Mouse (Mus musculus) heart, adult 2 months (tissue): Measurements from ENCODE around the gene Gm3173. TPM values are rescaled to one million over a fixed set of nuclear protein-coding genes. Genes with fewer than 3 reads are reported as not detected.
A peak's percentile ranks its signal among the peaks of the same experiment; 100 is the strongest.
"Not testable (repeated sequence)": the region's sequence is repeated elsewhere in the genome, so short reads cannot be mapped to it uniquely, and the experiment has no call there.

Experiments
- DNase-seq, 2 experiments: peaks; one replicate each; pipeline ENCODE4 v3.0.0; 2021
- H3K27ac ChIP-seq: fragments of 200-600 bp; 2 replicates; pipeline ENCODE4 v1.8.1; 2022
- H3K27me3 ChIP-seq: fragments of 200-500 bp; 2 replicates; pipeline ENCODE4 v1.6.1; 2012; ENCODE audit warnings: mild to moderate bottlenecking, low read length, inconsistent platforms, mixed read lengths; ENCODE audit not compliant: control insufficient read depth, insufficient read depth
- H3K36me3 ChIP-seq: fragments of 200-500 bp; 2 replicates; pipeline ENCODE4 v1.6.1; 2012; ENCODE audit warnings: low read length, inconsistent platforms; ENCODE audit not compliant: control insufficient read depth, insufficient read depth
- H3K4me1 ChIP-seq: fragments of 200-500 bp; 2 replicates; pipeline ENCODE4 v1.6.1; 2011; ENCODE audit warnings: low read length; ENCODE audit not compliant: control insufficient read depth, insufficient read depth
- H3K4me3 ChIP-seq: fragments of 200-600 bp; 2 replicates; pipeline ENCODE4 v1.8.1; 2022
- H3K79me2 ChIP-seq: fragments of 200-500 bp; replicated peaks from 2 replicates; pipeline ENCODE4 v1.6.1; 2012; ENCODE audit warnings: mild to moderate bottlenecking, inconsistent platforms, low read length, moderate library complexity, mixed read lengths; ENCODE audit not compliant: control insufficient read depth, insufficient read depth
- H3K9ac ChIP-seq: fragments of 200-500 bp; 2 replicates; pipeline ENCODE4 v1.6.1; 2012; ENCODE audit warnings: low read depth, mild to moderate bottlenecking, control low read depth, inconsistent platforms, low read length, mixed read lengths
- WGBS: fragments of 180-500 bp; shearing (Covaris S2); methylation state at CpG from one replicate; pipeline ENCODE4 v1.1.7; 2018; 5-methylcytosine and 5-hydroxymethylcytosine counted together
- intact Hi-C: fragments of 180-260 bp; cut with DNase I; formaldehyde crosslinking; loops from one replicate; pipeline ENCODE4 v1.15.1; 2025
- polyA plus RNA-seq: library from polyadenylated mRNA; depleted of rRNA; stranded (reverse); fragments of >200 nt; gene quantifications from 2 replicates; pipeline ENCODE4 v1.2.3, GENCODE M21; 2012; rRNA removed
- total RNA-seq, 2 experiments: library from RNA; stranded (reverse); gene quantifications; 2 replicates each; pipeline ENCODE4 v1.2.3; 2021

Gene Gm3173
- total and polyA plus RNA-seq, 3 experiments = 1.2 TPM; not detected in 2

DNA sequence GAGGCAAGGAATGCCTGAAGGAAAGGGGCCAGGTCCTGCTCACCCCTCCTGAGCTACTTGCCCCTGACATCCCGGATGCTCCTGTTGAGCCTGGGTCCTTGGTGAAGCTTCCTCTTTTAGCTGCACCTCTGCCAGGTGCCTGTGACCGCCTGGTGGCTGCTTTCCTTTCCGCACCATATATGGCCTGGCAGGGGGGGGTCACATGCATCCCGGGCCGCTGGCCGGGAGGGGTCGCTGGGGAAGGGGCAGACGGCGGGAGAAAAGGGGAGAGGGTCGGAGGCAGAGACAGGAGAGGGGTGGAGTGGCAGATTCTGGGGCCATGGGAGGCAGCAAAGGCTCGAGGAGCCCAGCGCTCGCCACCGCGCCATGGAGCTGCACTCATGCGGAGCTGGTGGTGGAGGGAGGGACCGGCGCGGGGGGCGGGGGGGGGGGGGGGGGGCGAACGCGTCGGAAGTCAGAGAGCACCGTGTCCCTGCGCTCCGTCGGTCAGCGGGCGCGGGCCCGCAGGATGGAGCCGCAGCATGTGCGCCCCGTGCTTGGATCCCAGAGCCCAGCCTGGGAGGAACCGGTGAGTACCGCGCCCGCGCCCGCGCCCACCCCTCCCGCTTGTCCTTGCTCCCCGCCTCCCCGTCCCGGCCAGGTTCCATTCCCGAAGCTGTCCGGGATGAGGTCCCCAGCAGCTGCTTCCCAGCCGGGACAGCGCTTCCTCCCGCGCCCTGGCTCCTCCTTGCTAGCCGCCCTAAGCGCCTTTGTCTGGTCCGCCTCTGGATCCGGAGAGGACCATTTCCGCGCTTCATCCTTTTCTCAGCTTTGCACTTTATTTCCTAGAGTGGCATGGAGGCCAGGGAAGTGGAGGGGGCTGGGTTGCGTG is 15.6 kb upstream of the Gm3173 start, which contains the start of gene Gm3164:
TSS of gene Gm3164 (plus strand) at position 484 of the 871 bp plus-strand sequence.
- H3K79me2 ChIP-seq, H3K36me3 ChIP-seq, H3K27me3 ChIP-seq, intact Hi-C loops, H3K9ac ChIP-seq, H3K4me1 ChIP-seq: not testable (repeated sequence)
- peak; percentile 68 to 71 for DNase-seq
- H3K27ac ChIP-seq = peak within 1 kb of the TSS; percentile 45
- 2% methylated on average over 28 of the region's 59 CpGs for WGBS
- 0 out of 2 replicates have a peak within 1 kb of the TSS, but pooled peaks have one; percentile 30 for H3K4me3 ChIP-seq

DNA sequence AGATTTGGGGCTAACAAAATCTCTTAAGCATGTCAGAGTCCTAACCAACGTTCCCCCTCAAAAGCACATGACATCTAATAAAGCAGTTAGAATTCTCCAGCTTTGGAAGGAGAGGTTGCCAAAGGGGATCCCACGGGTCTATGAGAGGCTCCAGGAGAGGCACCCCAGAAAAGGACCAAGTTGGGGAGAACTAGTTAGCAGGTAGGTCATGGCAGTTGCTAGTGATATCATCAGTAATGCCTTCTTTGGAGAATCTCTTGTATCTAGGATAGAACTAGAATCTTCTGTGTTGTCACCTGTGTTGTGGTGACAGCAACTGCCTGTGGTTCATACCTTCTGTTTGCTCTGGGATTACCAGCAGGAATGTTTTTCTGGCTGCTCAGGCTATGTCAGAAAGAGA is 50.7 kb downstream of the Gm3173 start, which contains the start of gene Gm3182:
TSS of gene Gm3182 (plus strand) at position 301 of the 400 bp plus-strand sequence.
- H3K27ac ChIP-seq, H3K4me3 ChIP-seq, intact Hi-C loops, H3K4me1 ChIP-seq, H3K79me2 ChIP-seq, H3K36me3 ChIP-seq, DNase-seq, H3K27me3 ChIP-seq, H3K9ac ChIP-seq: not testable (repeated sequence)
- 62% methylated on average over 1 of the region's 2 CpGs for WGBS

DNA sequence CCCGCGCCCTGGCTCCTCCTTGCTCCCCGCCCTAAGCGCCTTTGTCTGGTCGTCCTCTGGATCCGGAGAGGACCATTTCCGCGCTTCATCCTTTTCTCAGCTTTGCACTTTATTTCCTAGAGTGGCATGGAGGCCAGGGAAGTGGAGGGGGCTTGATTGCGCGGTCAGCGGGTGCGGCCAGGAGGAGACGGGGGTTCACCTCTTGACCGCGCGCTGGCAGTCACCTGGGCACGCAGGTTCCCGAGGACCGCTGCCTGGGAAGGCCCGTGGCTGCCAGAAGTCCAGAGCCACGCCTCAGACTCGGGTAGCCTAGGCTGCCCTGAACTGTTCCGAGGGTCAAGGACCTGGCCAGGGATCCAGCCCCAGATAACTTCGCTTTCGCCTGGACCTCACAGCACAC is 68.6 kb downstream of the Gm3173 start:
- H3K27me3 ChIP-seq, H3K36me3 ChIP-seq, DNase-seq, H3K4me1 ChIP-seq, intact Hi-C loops, H3K79me2 ChIP-seq, H3K4me3 ChIP-seq, H3K9ac ChIP-seq, H3K27ac ChIP-seq: not testable (repeated sequence)
- 7% methylated on average over 22 of the region's 25 CpGs for WGBS

DNA sequence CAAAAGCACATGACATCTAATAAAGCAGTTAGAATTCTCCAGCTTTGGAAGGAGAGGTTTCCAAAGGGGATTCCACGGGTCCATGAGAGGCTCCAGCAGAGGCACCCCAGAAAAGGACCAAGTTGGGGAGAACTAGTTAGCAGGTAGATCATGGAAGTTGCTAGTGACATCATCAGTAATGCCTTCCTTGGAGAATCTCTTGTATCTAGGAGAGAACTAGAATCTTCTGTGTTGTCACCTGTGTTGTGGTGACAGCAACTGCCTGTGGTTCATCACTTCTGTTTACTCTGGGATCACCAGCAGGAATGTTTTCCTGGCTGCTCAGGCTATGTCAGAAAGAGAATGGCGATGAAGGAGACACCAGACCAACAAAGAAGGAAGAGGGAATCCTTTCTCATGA is 124.3 kb downstream of the Gm3173 start, which contains the start of gene Gm3047:
TSS of gene Gm3047 (plus strand) at position 301 of the 400 bp plus-strand sequence.
- WGBS = no CpG with 5 or more reads among the region's 2 CpGs
- H3K36me3 ChIP-seq, H3K27ac ChIP-seq, intact Hi-C loops, H3K79me2 ChIP-seq, H3K4me1 ChIP-seq, H3K9ac ChIP-seq, H3K27me3 ChIP-seq, H3K4me3 ChIP-seq, DNase-seq: not testable (repeated sequence)

Other genes with a start within 250 kb of the Gm3173 start
- not detected for gene Gm2974, start 248.4 kb upstream of the Gm3173 start, total RNA-seq
- gene Gm2974, start 248.4 kb upstream of the Gm3173 start, polyA plus RNA-seq = 0.51 TPM in 1 of 2 replicates, not detected in the other
- gene Gm3138, start 181.4 kb upstream of the Gm3173 start, total RNA-seq = not detected
- gene Gm3138, start 181.4 kb upstream of the Gm3173 start, polyA plus RNA-seq = not detected in 2 replicates
- not detected for gene Gm3149, start 113.7 kb upstream of the Gm3173 start, total RNA-seq
- gene Gm3149, start 113.7 kb upstream of the Gm3173 start, polyA plus RNA-seq = not detected in 2 replicates
- gene 2610042L04Rik, start 96.2 kb upstream of the Gm3173 start, total RNA-seq = under 1 TPM in 1 of 2 experiments, not detected in 1; 0.16 TPM
- not detected in 2 replicates for gene 2610042L04Rik, start 96.2 kb upstream of the Gm3173 start, polyA plus RNA-seq
- gene Gm3159, start 33.5 kb upstream of the Gm3173 start, total RNA-seq = not detected
- not detected in 2 replicates for gene Gm3159, start 33.5 kb upstream of the Gm3173 start, polyA plus RNA-seq
- under 1 TPM in 1 of 2 experiments, not detected in 1; 0.29 TPM for gene Gm3164, start 15.5 kb upstream of the Gm3173 start, total RNA-seq
- 0.21 and 0.38 TPM in 2 replicates for gene Gm3164, start 15.5 kb upstream of the Gm3173 start, polyA plus RNA-seq
- not detected for gene Gm3182, start 50.8 kb downstream of the Gm3173 start, total RNA-seq
- not detected in 2 replicates for gene Gm3182, start 50.8 kb downstream of the Gm3173 start, polyA plus RNA-seq
- gene Gm3047, start 124.4 kb downstream of the Gm3173 start, total RNA-seq = not detected
- gene Gm3047, start 124.4 kb downstream of the Gm3173 start, polyA plus RNA-seq = not detected in 2 replicates
- gene Gm8159, start 201.4 kb downstream of the Gm3173 start, total RNA-seq = not detected
- gene Gm8159, start 201.4 kb downstream of the Gm3173 start, polyA plus RNA-seq = not detected in 2 replicates
- not detected for gene Gm3239, start 233.2 kb downstream of the Gm3173 start, total RNA-seq
- 0.06 TPM in 1 of 2 replicates, not detected in the other for gene Gm3239, start 233.2 kb downstream of the Gm3173 start, polyA plus RNA-seq